8 mouse cellular contexts compared by ENCODE assay signal in the genomic region with DNA sequence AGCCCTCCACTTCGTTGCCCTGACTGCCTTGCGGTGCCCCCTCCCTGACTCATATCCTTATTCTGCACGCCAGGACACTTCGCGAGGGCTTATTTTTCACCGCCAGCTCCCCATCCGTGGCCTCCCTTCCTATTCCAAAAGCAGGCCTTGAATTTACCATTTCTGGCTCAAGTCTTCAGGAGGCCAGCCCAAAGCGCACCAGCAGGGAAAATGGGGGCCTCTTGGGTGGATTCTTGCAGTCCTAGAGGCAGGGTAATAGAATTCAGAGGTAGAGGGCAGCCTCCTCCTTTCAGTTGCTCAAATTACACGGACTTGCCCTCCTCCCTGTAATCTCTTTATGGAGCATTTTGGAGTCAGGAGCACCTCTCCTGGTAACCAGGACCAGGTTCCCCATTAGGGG. TPM values are rescaled to one million over a fixed set of nuclear protein-coding genes. Genes with fewer than 3 reads are reported as not detected.
A peak's percentile ranks its signal among the peaks of the same experiment; 100 is the strongest.
DNase-seq lines count a peak whose midpoint lies in the region; ATAC-seq and TF ChIP-seq lines count a peak whose summit lies in the region.

No protein-coding gene starts in this region.

- peak overlapping the region; percentile 92 for H3K27ac ChIP-seq in left cerebral cortex, adult 2 months
- H3K27ac ChIP-seq in intestine, embryonic 14.5 days (ENCODE audit: low read depth), result peak overlapping the region; percentile 97
- H3K27ac ChIP-seq in neural tube, embryonic 13.5 days (replicated peaks), result peak overlapping the region; percentile 73

- H3K4me2 ChIP-seq in intestine, embryonic 14.5 days (ENCODE audit: low read length), result peak overlapping the region; percentile 78
- H3K4me2 ChIP-seq in neural tube, embryonic 13.5 days, result peak overlapping the region; percentile 66

- H3K27me3 ChIP-seq in intestine, embryonic 14.5 days (replicated peaks; ENCODE audit: control insufficient read depth, insufficient read depth, low read length), result no peaks in the 10 kb centered on the region
- H3K27me3 ChIP-seq in neural tube, embryonic 13.5 days, result peaks cover 43% of the 10 kb centered on the region

- H3K4me3 ChIP-seq in left cerebral cortex, adult 2 months, result peak overlapping the region; percentile 38
- H3K4me3 ChIP-seq in intestine, embryonic 14.5 days (ENCODE audit: low read depth, low read length), result peak overlapping the region; percentile 38
- peak overlapping the region; percentile 35 for H3K4me3 ChIP-seq in neural tube, embryonic 13.5 days

- TF ChIP-seq CTCF in left cerebral cortex, adult 2 months (IDR thresholded peaks at IDR 0.05), result no peak

- intact Hi-C loops in left cerebral cortex, adult 2 months (cut with DNase I), result no loop called here
- intact Hi-C loops in left cerebral cortex, postnatal 4 days (cut with DNase I), result no loop called here

- peaks cover 4% of the 10 kb centered on the region; the same call in 1 of the 2 replicates for H3K36me3 ChIP-seq in intestine, embryonic 14.5 days (ENCODE audit: control insufficient read depth, insufficient read depth, low read length)
- no peaks in the 10 kb centered on the region for H3K36me3 ChIP-seq in neural tube, embryonic 13.5 days

- H3K4me1 ChIP-seq in intestine, embryonic 14.5 days (replicated peaks; ENCODE audit: control insufficient read depth, insufficient read depth, low read length), result peaks cover 67% of the 10 kb centered on the region
- peaks cover 71% of the 10 kb centered on the region for H3K4me1 ChIP-seq in neural tube, embryonic 13.5 days (replicated peaks)

- 1% methylated on average over 9 of the region's 9 CpGs for WGBS in intestine, embryonic 14.5 days
- 2% methylated on average over 9 of the region's 9 CpGs for WGBS in neural tube, embryonic 13.5 days

- H3K9ac ChIP-seq in intestine, embryonic 14.5 days (ENCODE audit: low read length), result peak overlapping the region; percentile 41
- H3K9ac ChIP-seq in neural tube, embryonic 13.5 days, result peak overlapping the region; percentile 35; the same call in 1 of the 2 replicates

- no peaks in the 10 kb centered on the region for H3K9me3 ChIP-seq in intestine, embryonic 14.5 days (ENCODE audit: control insufficient read depth, low read length)
- H3K9me3 ChIP-seq in neural tube, embryonic 13.5 days, result no peaks in the 10 kb centered on the region

- DNase-seq in left cerebral cortex, adult 2 months (ENCODE audit: extremely low spot score in 1 of 2, low spot score in 2 of 2), result no peak
- no peak for DNase-seq in left cerebral cortex, postnatal 4 days
- DNase-seq in embryo, embryonic 10.5 days (ENCODE audit: low spot score), result peak; percentile 61
- no peak for DNase-seq in intestine, embryonic 14.5 days (ENCODE audit: low spot score)
- no peak for DNase-seq in adrenal gland, postnatal 10 days

- no peak for ATAC-seq in intestine, embryonic 14.5 days (replicated peaks; ENCODE audit: low FRiP score, low TSS enrichment, low read depth)
- no peak; the same call in 1 of the 2 replicates for ATAC-seq in neural tube, embryonic 13.5 days (ENCODE audit: low read depth)
- ATAC-seq in monocyte, adult 5-6 weeks (replicated peaks; ENCODE audit: insufficient number of reproducible peaks, low FRiP score, low TSS enrichment, poor library complexity, severe bottlenecking), result no peak
- no peak for ATAC-seq in frontal cortex, adult (ENCODE audit: low TSS enrichment)

RNA-seq across cellular contexts. Expression of a gene that starts 6.0 kb away (rescaled TPM):
- total RNA-seq in left cerebral cortex, adult 2 months (2021), result 1 to 10 TPM; 4.4 to 6.1 TPM
- 1 to 10 TPM; 3.8 to 4.1 TPM for total RNA-seq in left cerebral cortex, postnatal 4 days (2021)
- 8.1 and 8.7 TPM in 2 replicates for polyA plus RNA-seq in intestine, embryonic 14.5 days (2014; fragmentation: Nextera tagmentation; extraction: Ambion mirVana)
- 7.8 and 8.7 TPM in 2 replicates for polyA plus RNA-seq in neural tube, embryonic 13.5 days (2015; fragmentation: Nextera tagmentation; extraction: Ambion mirVana)
- 67.9 to 84.4 TPM (median 70.9 TPM) in 3 replicates for total RNA-seq in monocyte, adult 5-6 weeks (2017)
- 1 to 10 TPM; 5.0 to 9.0 TPM for total RNA-seq in adrenal gland, postnatal 10 days (2021)

RNA-seq across cellular contexts. Expression of a gene that starts 22.2 kb away (rescaled TPM):
- total RNA-seq in left cerebral cortex, adult 2 months (2021), result 10 to 100 TPM; 83.3 to 85.5 TPM
- 10 to 100 TPM; 56.9 to 58.6 TPM for total RNA-seq in left cerebral cortex, postnatal 4 days (2021)
- polyA plus RNA-seq in intestine, embryonic 14.5 days (2014; fragmentation: Nextera tagmentation; extraction: Ambion mirVana), result 31.6 and 33.8 TPM in 2 replicates
- polyA plus RNA-seq in neural tube, embryonic 13.5 days (2015; fragmentation: Nextera tagmentation; extraction: Ambion mirVana), result 46.9 and 49.0 TPM in 2 replicates
- total RNA-seq in monocyte, adult 5-6 weeks (2017), result 20.4 to 31.7 TPM (median 30.1 TPM) in 3 replicates
- total RNA-seq in adrenal gland, postnatal 10 days (2021), result 10 to 100 TPM; 30.9 to 31.0 TPM
